Mouse (Mus musculus) limb, embryonic 14.5 days (tissue): ENCODE data around the gene Sorcs2. TPM values are rescaled to one million over a fixed set of nuclear protein-coding genes. Genes with fewer than 3 reads are reported as not detected.

Experiments used
- ATAC-seq: fragments of 200-750 bp; cut with Nextera tagmentation; 2 replicates; pipeline ENCODE4 v1.8.0; 2017; ENCODE audit warnings: low read depth, moderate number of reproducible peaks, moderate TSS enrichment; ENCODE audit not compliant: low FRiP score
- DNase-seq: peaks from one replicate; pipeline ENCODE4 v3.0.0-alpha.2; 2015; ENCODE audit warnings: low spot score
- H3K27ac ChIP-seq: fragments of 300-500 bp; sonication (generic); replicated peaks from 2 replicates; pipeline ENCODE4 v1.5.1; 2014; ENCODE audit warnings: low read depth, mild to moderate bottlenecking, low read length, moderate library complexity, mixed read lengths
- H3K27me3 ChIP-seq: fragments of 300-500 bp; sonication (generic); 2 replicates; pipeline ENCODE4 v1.6.1; 2014; ENCODE audit warnings: low read length, mixed read lengths; ENCODE audit not compliant: control insufficient read depth, insufficient read depth
- H3K36me3 ChIP-seq: fragments of 300-500 bp; sonication (generic); 2 replicates; pipeline ENCODE4 v1.6.1; 2014; ENCODE audit warnings: mild to moderate bottlenecking, low read length, moderate library complexity, mixed read lengths; ENCODE audit not compliant: control insufficient read depth, insufficient read depth
- H3K4me1 ChIP-seq: fragments of 300-500 bp; sonication (generic); 2 replicates; pipeline ENCODE4 v1.6.1; 2014; ENCODE audit warnings: antibody characterized with exemption, low read length, mixed read lengths; ENCODE audit not compliant: control insufficient read depth, insufficient read depth
- H3K4me2 ChIP-seq: fragments of 300-500 bp; sonication (generic); replicated peaks from 2 replicates; pipeline ENCODE4 v1.6.1; 2014; ENCODE audit warnings: low read depth, mild to moderate bottlenecking, low read length, moderate library complexity; ENCODE audit not compliant: severe bottlenecking
- H3K4me3 ChIP-seq: fragments of 300-500 bp; sonication (generic); replicated peaks from 2 replicates; pipeline ENCODE4 v1.5.1; 2014; ENCODE audit warnings: low read length
- H3K9ac ChIP-seq: fragments of 300-500 bp; sonication (generic); 2 replicates; pipeline ENCODE4 v1.6.1; 2014; ENCODE audit warnings: mild to moderate bottlenecking, low read depth, low read length, moderate library complexity; ENCODE audit not compliant: severe bottlenecking
- H3K9me3 ChIP-seq: fragments of 300-500 bp; sonication (generic); 2 replicates; pipeline ENCODE4 v1.6.1; 2016; ENCODE audit warnings: low read length; ENCODE audit not compliant: control insufficient read depth
- POLR2A ChIP-seq: fragments of 200-500 bp; IDR thresholded peaks from 2 replicates; pipeline ENCODE4 v1.8.0; 2012; ENCODE audit warnings: inconsistent platforms, mild to moderate bottlenecking, moderate library complexity, borderline replicate concordance; ENCODE audit not compliant: insufficient read depth, insufficient read length; ENCODE audit errors: extremely low read depth
- WGBS: fragments of 180-500 bp; shearing (Covaris S2); extraction: QIAGEN DNeasy Blood & Tissue Kit; methylation state at CpG from one replicate; pipeline ENCODE4 v1.1.7; 2014; 5-methylcytosine and 5-hydroxymethylcytosine counted together
- polyA plus RNA-seq, 2 experiments: library from polyadenylated mRNA; depleted of rRNA in 1 of 2; stranded (reverse) in 1 of 2; unstranded in 1 of 2; fragments of >200 nt; fragmentation: Nextera tagmentation in 1 of 2; extraction: Ambion mirVana in 1 of 2; gene quantifications; 2 replicates each; pipeline versions ENCODE4 v1.2.1 to v1.2.3; 2012 to 2014

Gene Sorcs2
- polyA plus RNA-seq, 2 experiments = 25.4 to 34.4 TPM

- Histone ChIP-seq H3K9me3 (peaks cover 4% of the 10 kb centered on the region; the same call in 1 of the 2 replicates), H3K36me3 (no peaks in the 10 kb centered on the region; the same call in none of the 2 replicates), H3K27ac (no peak overlapping the region), H3K4me2 (no peak overlapping the region), H3K4me3 (no peak overlapping the region), H3K27me3 (no peaks in the 10 kb centered on the region), H3K9ac (no peak overlapping the region), H3K4me1 (no peaks in the 10 kb centered on the region)
- 88% methylated on average over 14 of the region's 14 CpGs for WGBS
- DNase-seq = no peak
- no peak for ATAC-seq
- TF ChIP-seq POLR2A = no peak
Measured at GRCm38 (mm10) chr5:36055876-36056275, 342.1 kb downstream of the Sorcs2 start.

- ATAC-seq = no peak
- H3K4me2 ChIP-seq = no peak overlapping the region
- peaks cover 5% of the 10 kb centered on the region for H3K36me3 ChIP-seq
- H3K27ac ChIP-seq = no peak overlapping the region
- H3K9ac ChIP-seq = no peak overlapping the region
- DNase-seq = no peak
- no peak for TF ChIP-seq POLR2A
- WGBS = 80% methylated on average over 3 of the region's 3 CpGs
- peaks cover 4% of the 10 kb centered on the region; the same call in 1 of the 2 replicates for H3K9me3 ChIP-seq
- no peaks in the 10 kb centered on the region for H3K27me3 ChIP-seq
- H3K4me3 ChIP-seq = no peak overlapping the region
- H3K4me1 ChIP-seq = no peaks in the 10 kb centered on the region
Measured at GRCm38 (mm10) chr5:36054498-36054897, 343.4 kb downstream of the Sorcs2 start.

- no peak overlapping the region for H3K4me3 ChIP-seq
- DNase-seq = no peak
- ATAC-seq = no peak
- peaks cover 14% of the 10 kb centered on the region for H3K4me1 ChIP-seq
- WGBS = 94% methylated on average over 2 of the region's 2 CpGs
- no peak for TF ChIP-seq POLR2A
- no peaks in the 10 kb centered on the region for H3K9me3 ChIP-seq
- no peak overlapping the region for H3K27ac ChIP-seq
- no peak overlapping the region for H3K9ac ChIP-seq
- H3K36me3 ChIP-seq = peaks cover 18% of the 10 kb centered on the region
- no peak overlapping the region for H3K4me2 ChIP-seq
- no peaks in the 10 kb centered on the region for H3K27me3 ChIP-seq
Measured at GRCm38 (mm10) chr5:36043154-36043553, 354.8 kb downstream of the Sorcs2 start.

GRCm38 (mm10) chr5:36041756-36042155 is 356.2 kb downstream of the Sorcs2 start:
- no peak overlapping the region for H3K4me3 ChIP-seq
- H3K9ac ChIP-seq = no peak overlapping the region
- 79% methylated on average over 6 of the region's 6 CpGs for WGBS
- ATAC-seq (no peak), DNase-seq (no peak)
- H3K4me2 ChIP-seq = no peak overlapping the region
- H3K27me3 ChIP-seq = no peaks in the 10 kb centered on the region
- no peak for TF ChIP-seq POLR2A
- H3K4me1 ChIP-seq = peaks cover 14% of the 10 kb centered on the region
- H3K27ac ChIP-seq = peak overlapping the region; percentile 68
- peaks cover 20% of the 10 kb centered on the region; the same call in 1 of the 2 replicates for H3K36me3 ChIP-seq
- H3K9me3 ChIP-seq = no peaks in the 10 kb centered on the region

- H3K4me1 ChIP-seq = peaks cover 14% of the 10 kb centered on the region
- ATAC-seq (no peak; the same call in 1 of the 2 replicates), DNase-seq (no peak)
- no peak for TF ChIP-seq POLR2A
- peak overlapping the region; percentile 4; the same call in 1 of the 2 replicates for H3K9ac ChIP-seq
- H3K27ac ChIP-seq = peak overlapping the region; percentile 68
- H3K4me2 ChIP-seq = peak overlapping the region; percentile 6; the same call in 1 of the 2 replicates
- H3K9me3 ChIP-seq = no peaks in the 10 kb centered on the region
- peaks cover 20% of the 10 kb centered on the region; the same call in 1 of the 2 replicates for H3K36me3 ChIP-seq
- no peaks in the 10 kb centered on the region for H3K27me3 ChIP-seq
- no peak overlapping the region for H3K4me3 ChIP-seq
Measured at GRCm38 (mm10) chr5:36041236-36041562, 356.7 kb downstream of the Sorcs2 start.
